Comparison of ENCODE assay signal across 19 mouse cellular contexts in genomic region chr14:110616447-110616846, GRCm38 (mm10).
"Had no signal": no experiment of that assay in that cellular context is flagged by ENCODE, and none has a peak within 500 bp of the region (broad histone marks: within the 10 kb centered on the region; RNA-seq: fewer than 3 reads in every experiment).

No protein-coding gene starts in this region.

- H3K4me1 ChIP-seq: lung, embryonic 15.5 days; megakaryocyte, embryonic 14.5 days; midbrain, embryonic 10.5 days had no signal

- H3K36me3 ChIP-seq: limb, embryonic 15.5 days; lung, embryonic 15.5 days; midbrain, embryonic 10.5 days had no signal

- ATAC-seq: liver, postnatal 0 days had no signal

- H3K27me3 ChIP-seq: limb, embryonic 15.5 days; lung, embryonic 15.5 days; megakaryocyte, embryonic 14.5 days had no signal

- H3K9ac ChIP-seq: limb, embryonic 15.5 days; liver, embryonic 14.5 days; liver, postnatal 0 days; lung, embryonic 15.5 days had no signal

- DNase-seq: kidney, adult 2 months; kidney, postnatal 25 days; layer of hippocampus, adult 9-11 months; liver, postnatal 0 days; lung, postnatal 10 days; lung, postnatal 36 days; midbrain, embryonic 14.5 days; thymus, adult 2 months; thymus, postnatal 14 days; thymus, postnatal 4 days had no signal

- H3K4me2 ChIP-seq: limb, embryonic 15.5 days; liver, embryonic 11.5 days; lung, embryonic 15.5 days had no signal

- H3K27ac ChIP-seq: kidney, postnatal 0 days; layer of hippocampus, adult 2 months; limb, embryonic 15.5 days; liver, embryonic 14.5 days; lung, embryonic 15.5 days; midbrain, embryonic 10.5 days; stomach, postnatal 0 days had no signal

- H3K4me3 ChIP-seq: layer of hippocampus, adult 2 months; limb, embryonic 15.5 days; lung, embryonic 15.5 days; megakaryocyte, embryonic 14.5 days; midbrain, embryonic 10.5 days had no signal

- H3K9me3 ChIP-seq: limb, embryonic 15.5 days; lung, embryonic 15.5 days; midbrain, embryonic 10.5 days had no signal
